Comparison of ENCODE assay signal across 8 mouse cellular contexts in the genomic region with DNA sequence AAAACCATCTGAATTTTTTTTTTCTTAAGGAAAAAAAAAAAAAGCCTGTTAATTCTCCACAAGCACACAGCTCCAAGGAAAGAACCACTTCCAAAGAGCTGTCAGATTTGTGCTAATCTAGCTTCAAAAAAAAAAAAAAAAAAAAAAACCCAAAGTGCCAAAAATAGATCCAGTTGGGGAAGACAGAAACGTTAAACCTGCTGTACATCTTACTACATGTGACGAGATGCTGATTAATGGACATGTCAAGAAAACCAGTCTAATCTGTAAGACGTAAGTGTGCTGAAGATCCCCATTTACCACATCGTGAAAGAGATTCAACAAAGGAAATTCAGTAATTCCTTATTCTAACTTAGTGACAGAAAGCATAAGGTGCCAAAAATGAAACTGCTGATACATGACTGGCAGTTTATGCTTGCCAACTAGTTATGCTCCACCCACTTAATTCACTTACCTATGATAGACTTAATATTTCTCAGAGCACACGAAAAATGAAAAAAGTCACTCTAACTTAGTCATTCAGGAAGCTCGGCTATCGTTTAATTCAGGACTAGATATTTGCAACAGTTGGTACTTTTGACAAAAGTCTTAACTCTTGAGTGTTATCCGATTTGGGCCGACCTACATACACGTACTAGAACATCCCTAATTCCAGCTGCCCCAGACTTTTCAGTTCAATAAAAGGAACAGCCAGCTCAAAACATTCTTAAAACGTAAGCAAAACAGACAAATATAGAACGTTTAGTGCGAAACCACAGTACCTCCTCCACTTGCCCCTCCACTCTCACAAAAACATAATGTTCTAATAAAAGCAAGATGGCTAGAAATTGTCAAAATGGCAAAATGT. TPM values are rescaled to one million over a fixed set of nuclear protein-coding genes. Genes with fewer than 3 reads are reported as not detected.
DNase-seq lines count a peak whose midpoint lies in the region; ATAC-seq and TF ChIP-seq lines count a peak whose summit lies in the region.

No protein-coding gene starts in this region.

- H3K27me3 ChIP-seq in heart, adult 2 months (ENCODE audit: control insufficient read depth, insufficient read depth, low read length), result no peaks in the 10 kb centered on the region
- no peaks in the 10 kb centered on the region for H3K27me3 ChIP-seq in MEL (ENCODE audit: control insufficient read depth in 1 of 2, insufficient read depth in 2 of 2, low read length in 2 of 2)
- no peaks in the 10 kb centered on the region for H3K27me3 ChIP-seq in forebrain, embryonic 13.5 days
- H3K27me3 ChIP-seq in limb, embryonic 12.5 days, result no peaks in the 10 kb centered on the region
- H3K27me3 ChIP-seq in neural tube, embryonic 15.5 days (replicated peaks), result no peaks in the 10 kb centered on the region

- 0% methylated on average over 13 of the region's 13 CpGs for WGBS in heart, adult 2 months
- WGBS in forebrain, embryonic 13.5 days, result 13% methylated on average over 13 of the region's 13 CpGs
- 16% methylated on average over 13 of the region's 13 CpGs for WGBS in limb, embryonic 12.5 days
- 9% methylated on average over 13 of the region's 13 CpGs for WGBS in neural tube, embryonic 15.5 days

- ATAC-seq in forebrain, embryonic 13.5 days, result no peak
- no peak for ATAC-seq in limb, embryonic 12.5 days (ENCODE audit: insufficient number of reproducible peaks, insufficient read depth, low FRiP score, low TSS enrichment, low read depth)
- no peak for ATAC-seq in neural tube, embryonic 15.5 days (ENCODE audit: low FRiP score)

- peak overlapping the region; percentile 84 for H3K4me2 ChIP-seq in forebrain, embryonic 13.5 days
- peak overlapping the region; percentile 76 for H3K4me2 ChIP-seq in limb, embryonic 12.5 days
- peak overlapping the region; percentile 76 for H3K4me2 ChIP-seq in neural tube, embryonic 15.5 days

- TF ChIP-seq RAD21 in MEL (IDR thresholded peaks at IDR 0.05; ENCODE audit: low read depth, low read length), result no peak

- peak overlapping the region; percentile 89 for H3K4me3 ChIP-seq in heart, adult 2 months
- peak overlapping the region; percentile 74 to 85 for H3K4me3 ChIP-seq in MEL (ENCODE audit: control insufficient read depth in 1 of 2, insufficient read depth in 1 of 2, low read depth in 2 of 2, low read length in 2 of 2)
- peak overlapping the region; percentile 97 for H3K4me3 ChIP-seq in forebrain, embryonic 13.5 days
- peak overlapping the region; percentile 94 for H3K4me3 ChIP-seq in limb, embryonic 12.5 days (replicated peaks)
- peak overlapping the region; percentile 61 for H3K4me3 ChIP-seq in neural tube, embryonic 15.5 days (replicated peaks)

- no peak for DNase-seq in heart, adult 2 months
- DNase-seq in heart, postnatal 25 days (ENCODE audit: low spot score), result no peak
- peak; percentile 93 for DNase-seq in MEL (ENCODE audit: low read depth, low spot score)
- DNase-seq in ovary, postnatal 10 days (ENCODE audit: low spot score), result no peak
- no peak for DNase-seq in thymus, postnatal 14 days

- H3K9me3 ChIP-seq in MEL (replicated peaks; ENCODE audit: insufficient read depth, low read length), result no peaks in the 10 kb centered on the region
- no peaks in the 10 kb centered on the region for H3K9me3 ChIP-seq in forebrain, embryonic 13.5 days (replicated peaks)
- no peaks in the 10 kb centered on the region for H3K9me3 ChIP-seq in limb, embryonic 12.5 days
- H3K9me3 ChIP-seq in neural tube, embryonic 15.5 days (replicated peaks), result no peaks in the 10 kb centered on the region

- no peak for TF ChIP-seq POLR2A in heart, adult 2 months (IDR thresholded peaks at IDR 0.05; ENCODE audit: insufficient read depth, low read depth, low read length)
- no peak for TF ChIP-seq POLR2A in MEL (IDR thresholded peaks at IDR 0.05; ENCODE audit: control insufficient read depth in 1 of 2, insufficient read depth in 1 of 2, low read depth in 1 of 2, low read length in 2 of 2, poor library complexity in 1 of 2)

- peaks cover 34% of the 10 kb centered on the region for H3K36me3 ChIP-seq in heart, adult 2 months (ENCODE audit: control insufficient read depth, insufficient read depth, low read length)
- H3K36me3 ChIP-seq in MEL (ENCODE audit: control insufficient read depth in 1 of 2, insufficient read depth in 2 of 2, low read length in 2 of 2), result peaks cover 27 to 35% of the 10 kb centered on the region in 2 experiments
- peaks cover 19% of the 10 kb centered on the region; the same call in 1 of the 2 replicates for H3K36me3 ChIP-seq in forebrain, embryonic 13.5 days (ENCODE audit: poor library complexity, severe bottlenecking)
- H3K36me3 ChIP-seq in limb, embryonic 12.5 days, result peaks cover 25% of the 10 kb centered on the region
- no peaks in the 10 kb centered on the region for H3K36me3 ChIP-seq in neural tube, embryonic 15.5 days

- intact Hi-C loops in heart, adult 2 months (cut with DNase I), result loop anchor here (5.0 kb wide), 4 partner anchors 44 to 509 kb away; a partner anchor contains a TSS
- intact Hi-C loops in heart, postnatal 25 days (cut with DNase I), result loop anchor here (5.0 to 10.0 kb wide), 4 partner anchors 39 to 511 kb away; a partner anchor contains a TSS

- peaks cover 11% of the 10 kb centered on the region for H3K4me1 ChIP-seq in heart, adult 2 months (ENCODE audit: control insufficient read depth, insufficient read depth, low read length)
- peaks cover 11 to 18% of the 10 kb centered on the region in 2 experiments for H3K4me1 ChIP-seq in MEL (ENCODE audit: control insufficient read depth in 1 of 2, insufficient read depth in 2 of 2, low read length in 2 of 2)
- H3K4me1 ChIP-seq in forebrain, embryonic 13.5 days, result peaks cover 46% of the 10 kb centered on the region
- peaks cover 22% of the 10 kb centered on the region for H3K4me1 ChIP-seq in limb, embryonic 12.5 days (replicated peaks)
- H3K4me1 ChIP-seq in neural tube, embryonic 15.5 days, result peaks cover 39% of the 10 kb centered on the region

- H3K27ac ChIP-seq in heart, adult 2 months, result peak overlapping the region; percentile 98
- peak overlapping the region; percentile 83 for H3K27ac ChIP-seq in MEL (ENCODE audit: control insufficient read depth, low read depth, low read length)
- H3K27ac ChIP-seq in forebrain, embryonic 13.5 days, result no peak overlapping the region
- H3K27ac ChIP-seq in limb, embryonic 12.5 days, result peak overlapping the region; percentile 99; the same call in 1 of the 2 replicates
- H3K27ac ChIP-seq in neural tube, embryonic 15.5 days (replicated peaks), result peak overlapping the region; percentile 92; the same call in 1 of the 2 replicates

- TF ChIP-seq CTCF in heart, adult 2 months (IDR thresholded peaks at IDR 0.05), result no peak
- TF ChIP-seq CTCF in MEL (IDR thresholded peaks at IDR 0.05 in 2 of 3, conservative IDR thresholded peaks at IDR 0.05 in 1 of 3; ENCODE audit: control insufficient read depth in 1 of 3, insufficient read depth in 1 of 3, low read depth in 2 of 3, low read length in 3 of 3, poor library complexity in 1 of 3, severe bottlenecking in 1 of 3), result no peak

- no peak for TF ChIP-seq EP300 in heart, adult 2 months (IDR thresholded peaks at IDR 0.05; ENCODE audit: insufficient read depth, low read depth, low read length)
- TF ChIP-seq EP300 in MEL (IDR thresholded peaks at IDR 0.05; ENCODE audit: low read depth in 1 of 2, low read length in 2 of 2), result peak in 1 of 2 experiments; percentile 53; a peak in 3 of 4 replicates

- no peak overlapping the region; the same call in 1 of the 2 replicates for H3K9ac ChIP-seq in heart, adult 2 months (ENCODE audit: low read depth, low read length)
- H3K9ac ChIP-seq in MEL (ENCODE audit: control insufficient read depth, low read depth, low read length, poor library complexity, severe bottlenecking), result peak overlapping the region; percentile 95
- H3K9ac ChIP-seq in forebrain, embryonic 13.5 days, result peak overlapping the region; percentile 96
- peak overlapping the region; percentile 96 for H3K9ac ChIP-seq in limb, embryonic 12.5 days (replicated peaks)
- H3K9ac ChIP-seq in neural tube, embryonic 15.5 days (replicated peaks), result peak overlapping the region; percentile 96

- peaks cover 9% of the 10 kb centered on the region for H3K79me2 ChIP-seq in heart, adult 2 months (replicated peaks; ENCODE audit: control insufficient read depth, insufficient read depth, low read length)
- H3K79me2 ChIP-seq in MEL (ENCODE audit: control insufficient read depth, insufficient read depth, low read length, poor library complexity), result peaks cover 54% of the 10 kb centered on the region

TF ChIP-seq in MEL, 35 proteins besides CTCF, POLR2A, EP300 and RAD21 (continues in another document):
- TF ChIP-seq MYC (IDR thresholded peaks at IDR 0.05; ENCODE audit: low read depth, low read length), result peak; percentile 67; the same call in 1 of the 2 replicates
- no peak for TF ChIP-seq CHD2 (IDR thresholded peaks at IDR 0.05; ENCODE audit: low read length)
- no peak for TF ChIP-seq ZKSCAN1 (IDR thresholded peaks at IDR 0.05; ENCODE audit: low read depth, low read length)
- TF ChIP-seq KAT2A (conservative IDR thresholded peaks at IDR 0.05; ENCODE audit: low read depth, low read length), result no peak
- TF ChIP-seq BHLHE40 (IDR thresholded peaks at IDR 0.05; ENCODE audit: borderline replicate concordance, low read depth, low read length), result peak; percentile 75
- 0 out of 2 replicates have a peak, but pooled peaks have one; percentile 1 for TF ChIP-seq UBTF (IDR thresholded peaks at IDR 0.05; ENCODE audit: borderline replicate concordance, insufficient read depth, low read depth, low read length)
- 0 out of 2 replicates have a peak, but pooled peaks have one; percentile 5 for TF ChIP-seq MAFK (IDR thresholded peaks at IDR 0.05; ENCODE audit: borderline replicate concordance, low read depth, low read length)
- no peak for TF ChIP-seq POLR2AphosphoS2 (IDR thresholded peaks at IDR 0.05; ENCODE audit: low read length)
- peak; percentile 41; the same call in 1 of the 2 replicates for TF ChIP-seq USF1 (IDR thresholded peaks at IDR 0.05; ENCODE audit: low read depth, low read length)
- peak; percentile 64 for TF ChIP-seq RCOR1 (IDR thresholded peaks at IDR 0.05; ENCODE audit: low read depth, low read length)
- TF ChIP-seq E2F4 (IDR thresholded peaks at IDR 0.05; ENCODE audit: borderline replicate concordance, low read depth, low read length), result no peak
- peak; percentile 94 for TF ChIP-seq ETS1 (IDR thresholded peaks at IDR 0.05; ENCODE audit: low read depth, low read length)
- no peak for TF ChIP-seq ELF1 (IDR thresholded peaks at IDR 0.05; ENCODE audit: low read depth, low read length)

RNA-seq across cellular contexts. Expression of a gene that starts 1.2 kb away (rescaled TPM):
- total RNA-seq in heart, adult 2 months (2021), result 10 to 100 TPM; 32.2 to 36.6 TPM
- 15.9 and 27.6 TPM in 2 replicates for polyA plus RNA-seq in heart, adult 2 months (2012; rRNA removed)
- total RNA-seq in heart, postnatal 25 days (2021), result 10 to 100 TPM; 33.4 to 44.7 TPM
- total RNA-seq in MEL (2012; rRNA removed), result 26.4 and 34.8 TPM in 2 replicates
- 100 to 1,000 TPM in 1 of 2 experiments, 10 to 100 TPM in 1; 23.3 to 114 TPM for polyA plus RNA-seq in MEL (2012; ENCODE audit: insufficient read depth in 1 of 2, insufficient read length in 2 of 2, low read depth in 1 of 2, low replicate concordance in 2 of 2, missing spikeins in 1 of 2)
- 12.4 and 13.4 TPM in 2 replicates for polyA plus RNA-seq in forebrain, embryonic 13.5 days (2015; fragmentation: Nextera tagmentation; extraction: Ambion mirVana)
- 10.8 and 13.0 TPM in 2 replicates for polyA plus RNA-seq in limb, embryonic 12.5 days (2016; fragmentation: Nextera tagmentation; extraction: Ambion mirVana)
- polyA plus RNA-seq in neural tube, embryonic 15.5 days (2015; fragmentation: Nextera tagmentation; extraction: Ambion mirVana), result 6.6 and 6.8 TPM in 2 replicates
